Mouse (Mus musculus) embryonic fibroblast, embryonic 13.5 days (primary cell): ENCODE measurements at regions not wholly inside any gene's neighbourhood (a gene's known extent, or its start where the extent isn't known, plus 50 kb on each side); places are given as distances from the start of the nearest gene placed in this dataset.

Experiments
- H3K27ac ChIP-seq: 2 replicates; pipeline ENCODE4 v1.5.1; 2012; ENCODE audit warnings: low read length, control low read depth, inconsistent platforms; ENCODE audit not compliant: insufficient read depth
- H3K4me1 ChIP-seq: 2 replicates; pipeline ENCODE4 v1.6.1; 2011; ENCODE audit warnings: low read length; ENCODE audit not compliant: control insufficient read depth, insufficient read depth
- H3K4me3 ChIP-seq: 2 replicates; pipeline ENCODE4 v1.5.1; 2011; ENCODE audit warnings: mild to moderate bottlenecking, control low read depth, low read length; ENCODE audit not compliant: insufficient read depth
- CTCF ChIP-seq: IDR thresholded peaks from 2 replicates; pipeline ENCODE4 v1.5.1; 2011; ENCODE audit warnings: mild to moderate bottlenecking, control low read depth, low read length, moderate library complexity, borderline replicate concordance; ENCODE audit not compliant: insufficient read depth
- POLR2A ChIP-seq: IDR thresholded peaks from 2 replicates; pipeline ENCODE4 v1.6.1; 2011; ENCODE audit warnings: low read depth, mild to moderate bottlenecking, control low read depth, low read length, moderate library complexity

DNA sequence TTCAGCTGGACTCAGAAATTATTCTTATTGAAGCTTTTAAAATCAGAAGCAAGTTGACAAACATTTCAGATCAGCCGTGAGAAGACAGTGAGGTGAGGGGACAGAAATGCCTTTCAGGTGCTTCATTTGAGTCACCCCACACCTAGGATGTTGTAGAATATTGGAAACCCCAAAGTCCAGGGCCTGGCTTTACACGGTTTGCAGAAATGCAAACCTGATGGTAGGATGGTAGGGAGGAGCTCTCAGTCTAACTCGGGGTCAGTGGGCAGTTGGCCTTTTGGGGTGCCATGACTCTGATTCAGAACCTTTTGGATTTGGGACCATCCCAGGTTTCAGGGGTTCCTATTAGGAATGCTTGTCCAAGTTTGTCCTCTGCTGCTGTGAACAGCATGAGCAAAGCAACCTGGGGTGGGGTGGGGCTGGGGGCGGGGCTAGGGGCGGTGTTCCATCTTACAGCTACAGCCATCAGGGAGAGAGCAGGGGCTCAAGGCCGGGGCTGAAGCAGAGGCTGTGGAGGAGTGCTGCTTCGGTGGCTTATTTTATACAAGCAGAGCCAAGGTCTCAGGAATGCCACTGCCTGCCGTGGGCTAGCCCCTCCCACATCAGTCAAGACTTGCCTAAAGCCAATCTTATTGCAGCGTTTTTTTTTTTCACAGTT, 113.3 kb downstream of the Amer2 start:
- no peak overlapping the region for H3K27ac ChIP-seq
- no peak for TF ChIP-seq CTCF
- TF ChIP-seq POLR2A, result no peak
- no peaks in the 10 kb centered on the region for H3K4me1 ChIP-seq
- H3K4me3 ChIP-seq, result no peak overlapping the region

DNA sequence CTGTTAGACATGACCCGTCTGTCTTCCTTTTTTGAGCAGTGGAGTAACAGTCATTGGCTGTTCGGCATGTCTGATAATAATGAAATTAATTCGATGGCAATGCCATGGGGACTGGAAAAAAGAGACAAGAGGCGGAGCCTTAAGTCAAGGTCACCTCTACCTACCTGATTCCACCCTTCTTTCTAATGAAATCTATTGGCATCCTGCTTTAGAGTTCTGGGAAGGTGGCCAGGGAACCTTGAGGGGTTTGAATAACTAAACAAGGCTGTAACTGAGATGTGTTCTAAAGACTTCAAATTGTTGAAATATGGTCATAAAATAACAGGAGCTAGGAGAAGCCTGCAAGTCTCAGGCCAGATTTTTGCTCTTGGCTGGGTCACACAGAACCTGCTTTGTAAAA, 116.1 kb downstream of the Amer2 start:
- Histone ChIP-seq H3K27ac (no peak overlapping the region), H3K4me1 (no peaks in the 10 kb centered on the region), H3K4me3 (no peak overlapping the region)
- TF ChIP-seq CTCF (no peak), POLR2A (no peak)

DNA sequence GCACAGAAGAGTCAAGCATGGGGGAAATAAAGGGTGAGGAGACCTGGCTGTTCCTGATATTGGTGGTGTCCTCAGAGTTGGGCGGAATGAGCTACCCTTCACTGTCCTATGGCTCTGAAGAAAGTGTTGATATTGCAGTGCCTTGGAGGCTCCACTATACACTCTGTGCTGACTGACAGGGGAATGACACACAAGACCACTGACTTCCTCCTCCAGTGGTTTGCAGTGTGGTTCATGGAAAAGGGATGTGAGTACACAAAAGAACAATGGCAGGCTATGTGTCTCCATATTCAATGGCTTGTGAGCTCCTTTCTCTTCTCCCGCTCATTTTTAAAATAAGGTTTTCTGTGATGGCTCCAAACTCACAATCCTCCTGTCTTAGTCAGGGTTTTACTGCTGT, 117.8 kb downstream of the Amer2 start:
- Histone ChIP-seq H3K4me3 (no peak overlapping the region), H3K4me1 (no peaks in the 10 kb centered on the region), H3K27ac (no peak overlapping the region)
- TF ChIP-seq POLR2A (no peak), CTCF (no peak)

DNA sequence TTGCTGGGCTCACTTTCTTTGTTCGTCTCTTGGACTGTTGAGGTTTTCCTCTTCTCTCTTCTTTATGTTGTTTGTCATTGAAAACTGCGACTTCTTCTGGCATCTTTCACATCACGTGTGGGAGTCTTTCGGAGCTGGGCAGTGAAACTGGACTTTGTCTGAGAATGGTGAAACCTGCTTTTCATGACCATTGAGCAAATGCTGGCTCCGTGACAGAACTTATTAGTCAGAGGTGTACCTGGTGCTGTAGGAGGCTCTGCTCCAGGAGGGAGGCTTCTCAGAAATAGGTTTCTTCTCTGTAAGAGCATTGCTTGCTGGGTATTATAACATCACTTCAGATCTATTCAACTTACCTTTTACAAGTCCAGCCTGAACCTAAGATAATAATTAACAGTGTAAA, 122.4 kb downstream of the Amer2 start:
- Histone ChIP-seq H3K4me1 (no peaks in the 10 kb centered on the region), H3K4me3 (no peak overlapping the region), H3K27ac (no peak overlapping the region)
- TF ChIP-seq CTCF, result no peak
- TF ChIP-seq POLR2A, result no peak

DNA sequence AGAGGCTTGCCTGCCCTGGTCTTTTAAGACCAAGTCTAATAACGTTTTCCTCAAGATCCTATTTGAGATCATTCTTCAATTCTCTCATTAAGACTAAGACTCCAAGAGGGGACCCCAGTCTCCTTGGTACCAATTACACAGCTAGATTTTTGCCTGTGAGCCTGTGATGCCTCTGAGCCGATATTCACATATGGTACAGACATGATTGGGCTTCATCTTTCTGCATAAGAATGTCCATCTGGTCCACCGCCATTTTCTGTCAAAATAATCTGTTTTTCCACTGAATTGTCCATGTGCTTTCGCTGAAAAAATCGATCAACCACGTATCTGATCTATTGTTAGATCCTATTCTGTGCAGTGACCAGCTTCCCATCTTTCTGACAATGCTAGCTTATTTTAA, 129.5 kb downstream of the Amer2 start:
- TF ChIP-seq POLR2A (no peak), CTCF (no peak)
- no peak overlapping the region for H3K4me3 ChIP-seq
- no peaks in the 10 kb centered on the region; the same call in 1 of the 2 replicates for H3K4me1 ChIP-seq

DNA sequence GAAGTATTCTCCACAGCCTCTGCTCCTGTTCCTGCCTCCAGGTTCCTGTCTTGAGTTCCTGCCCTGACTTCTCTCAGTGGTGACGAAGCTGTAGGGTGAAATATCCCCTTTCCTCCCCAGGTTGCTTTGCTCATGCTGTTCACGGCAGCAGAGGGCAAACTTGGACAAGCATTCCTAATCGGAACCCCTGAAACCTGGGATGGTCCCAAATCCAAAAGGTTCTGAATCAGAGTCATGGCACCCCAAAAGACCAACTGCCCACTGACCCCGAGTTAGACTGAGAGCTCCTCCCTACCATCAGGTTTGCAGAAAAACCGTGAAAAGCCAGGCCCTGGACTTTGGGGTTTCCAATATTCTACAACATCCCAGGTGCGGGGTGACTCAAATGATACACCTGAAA, 128.7 kb upstream of the Spata13 start:
- H3K4me1 ChIP-seq, result no peaks in the 10 kb centered on the region; the same call in 1 of the 2 replicates
- no peak overlapping the region for H3K4me3 ChIP-seq
- TF ChIP-seq CTCF (no peak), POLR2A (no peak)
- H3K27ac ChIP-seq, result no peak overlapping the region

More for the DNA sequence above, 129.5 kb downstream of the Amer2 start:
- H3K27ac ChIP-seq, result no peak overlapping the region

DNA sequence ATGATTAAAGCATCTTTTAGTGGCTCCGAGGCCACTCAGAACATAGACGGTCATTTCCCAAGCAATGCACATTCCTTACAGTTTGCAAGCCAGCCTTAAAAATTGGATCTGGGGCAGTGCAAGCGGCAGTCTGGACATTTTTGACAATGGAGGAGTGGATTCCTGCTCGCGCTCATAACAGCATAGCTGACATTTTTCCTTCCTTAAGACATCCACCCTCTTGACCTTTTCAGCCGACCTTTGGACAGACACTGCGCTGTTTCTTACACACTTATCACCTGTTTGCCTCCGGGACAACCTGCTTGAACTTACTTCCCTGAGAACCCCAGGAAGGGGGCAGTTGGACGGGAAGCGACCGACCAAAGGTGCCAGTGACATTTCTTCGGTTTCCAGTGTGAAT, 127.5 kb upstream of the Spata13 start:
- no peaks in the 10 kb centered on the region; the same call in 1 of the 2 replicates for H3K4me1 ChIP-seq
- H3K4me3 ChIP-seq, result no peak overlapping the region
- H3K27ac ChIP-seq, result no peak overlapping the region
- TF ChIP-seq POLR2A (no peak), CTCF (no peak)

DNA sequence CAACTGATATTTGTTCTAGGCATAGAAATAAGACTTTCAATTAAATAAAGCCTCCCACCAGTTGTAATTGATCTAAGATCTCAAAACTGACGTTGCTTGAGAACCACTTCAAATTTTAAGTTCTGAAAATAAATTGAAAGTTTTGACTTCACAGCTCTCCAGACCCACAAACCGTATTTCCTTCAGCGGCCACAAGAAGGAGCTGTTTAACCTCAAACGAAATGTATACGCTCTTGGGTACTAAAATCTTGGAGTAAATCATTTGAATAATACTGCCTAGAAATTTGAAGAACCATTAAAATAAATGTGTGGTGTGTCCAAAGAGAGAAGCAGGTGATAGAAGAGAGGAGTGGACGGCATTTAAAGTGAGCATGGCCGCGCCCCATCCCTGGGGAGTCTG, 120.2 kb upstream of the Spata13 start:
- TF ChIP-seq CTCF, result no peak
- TF ChIP-seq POLR2A, result no peak
- no peak overlapping the region for H3K4me3 ChIP-seq
- H3K27ac ChIP-seq, result no peak overlapping the region
- no peaks in the 10 kb centered on the region for H3K4me1 ChIP-seq

DNA sequence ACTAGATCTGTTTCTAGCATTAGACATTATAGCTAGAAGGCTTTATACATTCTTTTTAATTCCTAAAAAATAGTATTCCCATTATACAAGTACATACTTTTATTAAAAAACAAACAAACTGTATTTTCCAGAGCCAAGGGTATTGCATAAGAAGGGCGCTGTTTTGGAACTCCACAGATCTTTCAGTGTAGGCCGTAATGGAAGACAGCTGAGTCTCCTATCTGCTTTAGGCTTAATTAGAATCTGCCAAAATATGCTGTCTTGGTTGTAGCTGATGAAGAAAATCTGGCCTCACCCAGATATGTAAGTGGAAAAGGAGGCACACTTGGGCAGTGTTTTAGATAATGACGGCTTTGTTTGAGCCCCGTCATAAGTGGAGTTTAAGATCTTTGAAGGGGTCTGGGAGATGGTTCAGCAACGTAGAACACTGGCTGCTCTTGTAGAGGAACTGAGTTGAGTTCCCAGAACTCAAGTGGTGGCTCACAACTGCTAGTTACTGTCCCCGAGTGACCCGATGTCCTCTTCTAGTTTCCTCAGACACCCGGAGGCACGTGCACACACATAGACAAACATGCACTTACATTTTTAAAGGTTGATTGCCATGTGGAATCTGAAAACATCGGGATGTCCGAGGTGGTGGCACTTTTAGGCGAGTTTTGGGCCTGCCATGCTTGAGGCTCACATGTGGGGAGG, 118.6 kb upstream of the Spata13 start:
- Histone ChIP-seq H3K27ac (no peak overlapping the region), H3K4me1 (no peaks in the 10 kb centered on the region), H3K4me3 (no peak overlapping the region)
- TF ChIP-seq POLR2A (no peak), CTCF (no peak)

DNA sequence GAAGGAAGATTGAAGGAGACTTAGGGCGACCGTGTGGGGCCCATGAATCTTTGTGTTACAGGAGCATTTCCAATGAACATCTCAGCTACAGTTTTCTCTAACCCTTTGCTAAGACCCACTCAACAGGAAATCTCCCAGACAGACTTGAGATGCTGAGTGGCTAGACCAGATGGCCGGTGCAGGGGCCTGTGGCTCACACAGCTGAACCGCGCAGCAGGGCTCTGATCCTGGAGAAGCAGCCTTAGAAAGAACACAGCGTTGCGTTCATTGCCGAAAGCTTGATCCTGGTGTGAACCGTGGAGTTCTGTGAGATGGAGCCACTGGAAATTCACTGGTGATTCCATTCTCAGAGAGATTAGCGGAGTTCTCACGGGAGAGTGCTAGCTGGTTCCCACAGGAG, 115.9 kb upstream of the Spata13 start:
- TF ChIP-seq CTCF, result no peak
- no peak for TF ChIP-seq POLR2A
- Histone ChIP-seq H3K4me3 (no peak overlapping the region), H3K4me1 (no peaks in the 10 kb centered on the region), H3K27ac (no peak overlapping the region)

DNA sequence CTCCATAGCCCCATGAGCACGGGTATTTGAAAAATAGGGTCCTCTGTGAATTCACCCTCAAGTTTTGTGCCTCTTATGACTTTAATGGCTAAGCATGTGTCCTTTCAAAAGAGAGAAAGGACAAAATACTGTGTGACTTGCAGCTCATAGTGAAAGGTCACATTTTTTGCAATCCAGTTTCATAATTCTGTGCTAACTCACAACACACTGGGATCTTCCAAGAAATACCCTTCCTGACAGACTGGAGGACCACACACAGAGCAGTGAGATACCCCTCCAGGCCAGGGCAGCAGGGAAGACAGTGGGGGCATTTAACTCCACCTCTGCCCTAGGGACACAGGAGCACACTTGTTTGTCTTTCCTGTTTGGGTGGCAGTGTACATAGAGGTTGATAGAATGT, 110.8 kb upstream of the Spata13 start:
- no peak overlapping the region for H3K27ac ChIP-seq
- TF ChIP-seq CTCF, result no peak

More for the DNA sequence above, 110.8 kb upstream of the Spata13 start:
- Histone ChIP-seq H3K4me1 (peaks cover 3% of the 10 kb centered on the region; the same call in 1 of the 2 replicates), H3K4me3 (no peak overlapping the region)
